Mouse (Mus musculus): ENCODE measurements around the gene Mmp20. TPM values are rescaled to one million over a fixed set of nuclear protein-coding genes. Genes with fewer than 3 reads are reported as not detected.

Mmp20 gene
- polyA plus RNA-seq, 2 experiments, result not detected

DNA sequence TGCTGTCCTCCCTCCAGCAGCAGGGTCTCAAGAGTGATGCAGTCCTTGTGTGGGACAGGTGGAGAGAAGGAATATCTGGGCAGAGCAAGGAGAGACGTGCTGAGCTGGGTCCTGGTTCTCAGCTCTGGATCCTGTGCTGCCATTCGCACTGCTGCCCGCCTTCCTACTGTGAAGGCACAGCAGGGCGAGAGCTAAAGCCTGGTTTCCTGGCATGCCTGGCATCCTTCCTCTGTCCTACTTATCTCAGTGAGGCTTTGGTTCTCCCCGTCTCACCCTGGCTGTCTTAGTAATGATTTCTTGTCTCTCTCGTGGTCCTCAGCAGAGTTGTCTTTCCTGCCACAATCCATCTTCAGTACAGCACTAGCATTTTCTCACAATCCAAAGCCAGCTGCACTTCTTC is 61.8 kb downstream of the Mmp20 start:
- H3K9ac ChIP-seq (replicated peaks), result no peak overlapping the region
- H3K4me1 ChIP-seq (replicated peaks; ENCODE audit: control insufficient read depth in 2 of 2, insufficient read depth in 2 of 2, low read length in 1 of 2), result no peaks in the 10 kb centered on the region
- no peak for TF ChIP-seq EP300 (IDR thresholded peaks at IDR 0.05; ENCODE audit: low read depth)
- TF ChIP-seq CTCF (IDR thresholded peaks at IDR 0.05; ENCODE audit: low read depth), result no peak
- H3K4me3 ChIP-seq (ENCODE audit: insufficient read depth in 1 of 2, low read depth in 2 of 2, low read length in 2 of 2), result no peak overlapping the region
- DNase-seq (ENCODE audit: low read depth in 3 of 3, low spot score in 3 of 3) (no peak), ATAC-seq (ENCODE audit: insufficient read depth) (no peak)
- WGBS (ENCODE audit: insufficient replicate concordance), result 37% methylated on average over 6 of the region's 6 CpGs
- no peak overlapping the region for H3K27ac ChIP-seq
- no peaks in the 10 kb centered on the region for H3K9me3 ChIP-seq (ENCODE audit: control insufficient read depth, low read length)
- no peak overlapping the region for H3K4me2 ChIP-seq (ENCODE audit: low read depth)
- no peaks in the 10 kb centered on the region for H3K36me3 ChIP-seq (replicated peaks; ENCODE audit: control insufficient read depth, insufficient read depth, low read depth)
- no peaks in the 10 kb centered on the region for H3K27me3 ChIP-seq (ENCODE audit: control insufficient read depth, insufficient read depth, low read length)

DNA sequence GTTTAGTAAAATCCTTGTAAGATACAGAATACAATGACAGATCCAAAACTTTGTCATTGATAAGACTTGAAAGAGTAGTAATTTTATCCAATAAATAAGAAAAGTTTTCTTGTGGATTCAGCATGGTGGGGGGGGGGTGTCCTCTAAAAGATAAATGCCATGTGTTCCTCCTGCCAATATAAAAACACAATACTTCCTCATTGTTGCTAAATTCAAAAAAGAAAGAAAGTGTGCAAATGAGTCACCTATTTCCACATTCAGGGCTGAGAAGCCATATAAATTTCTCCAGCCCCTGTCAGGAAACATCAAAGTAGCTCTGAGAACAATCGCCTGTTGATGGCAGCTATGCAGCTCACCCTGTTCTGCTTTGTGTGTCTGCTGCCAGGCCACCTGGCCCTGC is 63.8 kb downstream of the Mmp20 start, which contains the start of gene Mmp7:
TSS of gene Mmp7 (plus strand) at position 301 of the 400 bp plus-strand sequence.
- no peak within 1 kb of the TSS for H3K27ac ChIP-seq
- no peaks in the 10 kb centered on the region for H3K9me3 ChIP-seq (ENCODE audit: control insufficient read depth, low read length)
- no peak for DNase-seq (ENCODE audit: low read depth in 3 of 3, low spot score in 3 of 3)
- H3K9ac ChIP-seq (replicated peaks), result no peak within 1 kb of the TSS
- no peaks in the 10 kb centered on the region for H3K4me1 ChIP-seq (replicated peaks; ENCODE audit: control insufficient read depth in 2 of 2, insufficient read depth in 2 of 2, low read length in 1 of 2)
- 45% methylated on average over 1 of the region's 1 CpGs for WGBS (ENCODE audit: insufficient replicate concordance)
- ATAC-seq (ENCODE audit: insufficient read depth), result no peak
- H3K4me3 ChIP-seq (ENCODE audit: insufficient read depth in 1 of 2, low read depth in 2 of 2, low read length in 2 of 2), result no peak within 1 kb of the TSS
- TF ChIP-seq EP300 (IDR thresholded peaks at IDR 0.05; ENCODE audit: low read depth) (no peak), CTCF (IDR thresholded peaks at IDR 0.05; ENCODE audit: low read depth) (no peak)
- no peaks in the 10 kb centered on the region for H3K27me3 ChIP-seq (ENCODE audit: control insufficient read depth, insufficient read depth, low read length)
- H3K4me2 ChIP-seq (ENCODE audit: low read depth), result no peak within 1 kb of the TSS
- no peaks in the 10 kb centered on the region for H3K36me3 ChIP-seq (replicated peaks; ENCODE audit: control insufficient read depth, insufficient read depth, low read depth)

DNA sequence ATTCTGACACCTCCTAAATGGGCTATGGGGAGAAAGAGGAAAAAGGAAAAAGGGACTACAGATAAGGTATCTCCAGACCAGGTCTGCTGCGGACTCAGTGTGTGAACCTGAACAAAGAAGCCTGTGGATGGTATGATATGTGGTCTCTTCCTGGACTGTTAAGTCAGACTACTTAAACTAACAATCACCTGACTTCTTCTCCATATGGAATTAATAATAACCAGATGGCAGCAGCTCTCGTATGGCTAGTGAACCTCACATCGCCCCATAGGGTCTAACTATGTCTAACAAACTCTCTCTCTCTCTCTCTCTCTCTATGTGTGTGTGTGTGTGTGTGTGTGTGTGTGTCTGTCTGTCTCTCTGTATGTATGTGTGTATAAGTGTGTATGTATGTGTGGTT is 65.9 kb downstream of the Mmp20 start:
- ATAC-seq (ENCODE audit: insufficient read depth) (no peak), DNase-seq (ENCODE audit: low read depth in 3 of 3, low spot score in 3 of 3) (no peak)
- no peak overlapping the region for H3K9ac ChIP-seq (replicated peaks)
- H3K9me3 ChIP-seq (ENCODE audit: control insufficient read depth, low read length), result no peaks in the 10 kb centered on the region
- H3K4me2 ChIP-seq (ENCODE audit: low read depth), result no peak overlapping the region
- H3K4me1 ChIP-seq (replicated peaks; ENCODE audit: control insufficient read depth in 2 of 2, insufficient read depth in 2 of 2, low read length in 1 of 2), result no peaks in the 10 kb centered on the region
- H3K27ac ChIP-seq, result no peak overlapping the region
- H3K27me3 ChIP-seq (ENCODE audit: control insufficient read depth, insufficient read depth, low read length), result no peaks in the 10 kb centered on the region
- H3K36me3 ChIP-seq (replicated peaks; ENCODE audit: control insufficient read depth, insufficient read depth, low read depth), result no peaks in the 10 kb centered on the region
- H3K4me3 ChIP-seq (ENCODE audit: insufficient read depth in 1 of 2, low read depth in 2 of 2, low read length in 2 of 2), result no peak overlapping the region
- TF ChIP-seq EP300 (IDR thresholded peaks at IDR 0.05; ENCODE audit: low read depth) (no peak), CTCF (IDR thresholded peaks at IDR 0.05; ENCODE audit: low read depth) (no peak)
- 66% methylated on average over 3 of the region's 3 CpGs for WGBS (ENCODE audit: insufficient replicate concordance)

DNA sequence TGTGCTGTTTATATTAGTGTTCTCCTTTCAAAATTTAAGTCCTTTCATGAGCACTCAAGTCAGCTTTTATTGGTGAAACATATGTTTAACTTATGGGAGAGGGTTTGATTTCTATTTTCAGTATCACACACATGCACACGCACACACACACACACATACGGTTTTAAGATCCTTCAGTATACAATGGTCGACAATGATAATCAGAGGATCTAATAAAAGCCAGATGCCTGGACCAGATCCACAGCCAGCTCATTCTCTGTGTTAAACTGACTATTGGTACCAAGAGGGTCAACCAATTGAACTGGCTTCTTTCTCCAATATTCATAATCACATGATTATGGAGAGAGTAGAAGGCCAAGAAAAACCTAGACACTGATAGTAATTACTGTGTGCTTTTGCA is 67.6 kb downstream of the Mmp20 start:
- Histone ChIP-seq H3K4me2 (ENCODE audit: low read depth) (no peak overlapping the region), H3K27ac (no peak overlapping the region), H3K9me3 (ENCODE audit: control insufficient read depth, low read length) (no peaks in the 10 kb centered on the region), H3K36me3 (replicated peaks; ENCODE audit: control insufficient read depth, insufficient read depth, low read depth) (no peaks in the 10 kb centered on the region), H3K4me3 (ENCODE audit: insufficient read depth in 1 of 2, low read depth in 2 of 2, low read length in 2 of 2) (no peak overlapping the region), H3K27me3 (ENCODE audit: control insufficient read depth, insufficient read depth, low read length) (no peaks in the 10 kb centered on the region), H3K4me1 (replicated peaks; ENCODE audit: control insufficient read depth in 2 of 2, insufficient read depth in 2 of 2, low read length in 1 of 2) (no peaks in the 10 kb centered on the region), H3K9ac (replicated peaks) (no peak overlapping the region)
- no peak for ATAC-seq (ENCODE audit: insufficient read depth)
- TF ChIP-seq EP300 (IDR thresholded peaks at IDR 0.05; ENCODE audit: low read depth) (no peak), CTCF (IDR thresholded peaks at IDR 0.05; ENCODE audit: low read depth) (no peak)
- 75% methylated on average over 3 of the region's 3 CpGs for WGBS (ENCODE audit: insufficient replicate concordance)
- DNase-seq (ENCODE audit: low read depth in 3 of 3, low spot score in 3 of 3), result no peak

DNA sequence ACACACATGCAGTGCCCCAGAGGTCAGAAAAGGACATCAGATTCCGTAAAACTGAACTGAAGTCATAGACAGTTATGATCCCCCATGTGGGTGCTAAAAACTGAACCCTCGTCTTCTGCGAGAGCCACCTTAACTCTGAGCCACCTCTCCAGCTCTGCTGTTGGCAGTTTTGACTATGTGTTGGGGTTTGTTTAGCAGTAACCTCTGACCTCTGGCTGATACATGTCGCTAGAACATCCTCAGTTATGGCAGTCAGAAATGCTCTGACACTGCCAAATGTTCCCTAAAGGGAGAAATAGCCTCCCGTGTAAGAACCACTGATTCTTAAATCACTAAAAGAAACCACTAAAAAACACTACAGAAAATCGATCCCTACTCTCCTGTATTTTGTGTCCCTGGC is 80.7 kb downstream of the Mmp20 start:
- no peak overlapping the region for H3K9ac ChIP-seq (replicated peaks)
- H3K4me2 ChIP-seq (ENCODE audit: low read depth), result no peak overlapping the region
- no peaks in the 10 kb centered on the region for H3K4me1 ChIP-seq (replicated peaks; ENCODE audit: control insufficient read depth in 2 of 2, insufficient read depth in 2 of 2, low read length in 1 of 2)
- H3K27me3 ChIP-seq (ENCODE audit: control insufficient read depth, insufficient read depth, low read length), result no peaks in the 10 kb centered on the region
- H3K9me3 ChIP-seq (ENCODE audit: control insufficient read depth, low read length), result no peaks in the 10 kb centered on the region
- WGBS (ENCODE audit: insufficient replicate concordance), result 50% methylated on average over 6 of the region's 6 CpGs
- TF ChIP-seq EP300 (IDR thresholded peaks at IDR 0.05; ENCODE audit: low read depth) (no peak), CTCF (IDR thresholded peaks at IDR 0.05; ENCODE audit: low read depth) (no peak)
- H3K27ac ChIP-seq, result no peak overlapping the region
- no peak overlapping the region for H3K4me3 ChIP-seq (ENCODE audit: insufficient read depth in 1 of 2, low read depth in 2 of 2, low read length in 2 of 2)
- no peak for ATAC-seq (ENCODE audit: insufficient read depth)
- no peak for DNase-seq (ENCODE audit: low read depth in 3 of 3, low spot score in 3 of 3)
- no peaks in the 10 kb centered on the region for H3K36me3 ChIP-seq (replicated peaks; ENCODE audit: control insufficient read depth, insufficient read depth, low read depth)

Measured in liver, embryonic 14.5 days (tissue).